Mouse (Mus musculus): ENCODE data around the gene Rnf34. TPM values are rescaled to one million over a fixed set of nuclear protein-coding genes. Genes with fewer than 3 reads are reported as not detected.

Gene Rnf34
- polyA plus RNA-seq (2015; fragmentation: Nextera tagmentation; extraction: Ambion mirVana), result 33.3 and 33.9 TPM in 2 replicates

DNA sequence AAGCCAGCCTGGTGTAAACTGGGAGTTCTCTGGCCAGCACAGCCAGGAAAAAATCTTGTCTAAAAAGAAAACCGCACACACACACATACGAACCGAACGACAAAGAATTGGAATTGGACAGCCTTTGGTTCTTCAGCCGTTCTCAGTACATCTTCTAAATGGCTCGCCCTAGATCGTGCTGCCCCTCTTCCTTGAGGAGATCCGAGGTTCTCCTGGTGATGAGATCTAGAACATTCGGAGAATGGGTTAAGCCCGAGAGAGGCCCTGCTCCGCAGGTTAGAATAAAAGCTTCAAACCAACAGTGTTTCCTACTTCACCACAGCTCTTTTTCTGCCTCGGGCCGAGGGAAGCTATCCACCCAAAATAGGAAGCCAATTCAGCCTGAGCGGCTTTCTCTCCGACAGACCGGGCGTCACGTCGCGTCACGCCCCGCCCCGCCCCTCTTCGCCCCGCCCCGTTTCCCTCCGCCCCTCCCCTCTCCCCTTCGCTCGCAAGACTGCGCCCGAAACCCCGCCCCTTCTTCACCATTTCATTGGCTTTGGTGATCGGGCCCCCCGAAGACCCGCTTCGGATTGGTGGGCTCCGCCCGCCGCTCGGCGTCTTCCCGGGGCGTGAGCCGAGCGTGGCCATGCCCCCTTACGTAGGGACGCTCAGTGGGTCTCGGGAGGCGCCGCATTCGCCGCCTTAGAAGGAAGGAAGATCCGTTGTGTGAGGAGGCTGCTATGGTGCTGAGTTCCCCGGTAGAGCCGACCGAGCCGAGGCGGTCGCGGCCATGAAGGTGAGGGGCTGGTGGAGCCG, at the start of gene Rnf34:
Gene Rnf34, plus strand, starts transcription at position 528 of the 798 bp plus-strand sequence.
- under 1% methylated on average over 61 of the region's 61 CpGs for WGBS
- peak within 1 kb of the TSS; percentile 92 for H3K9ac ChIP-seq (ENCODE audit: low read depth, low read length)
- DNase-seq (ENCODE audit: low spot score) (peak; percentile 100), ATAC-seq (replicated peaks; ENCODE audit: low FRiP score, low read depth) (peak; percentile 99)
- peak within 1 kb of the TSS; percentile 94 for H3K27ac ChIP-seq
- TF ChIP-seq CTCF (IDR thresholded peaks at IDR 0.05; ENCODE audit: low read depth), result no peak
- H3K4me3 ChIP-seq (replicated peaks; ENCODE audit: low read depth, low read length), result peak within 1 kb of the TSS; percentile 91
- no peaks in the 10 kb centered on the region for H3K36me3 ChIP-seq (ENCODE audit: insufficient read depth, low read length)
- H3K4me2 ChIP-seq (ENCODE audit: low read length), result peak within 1 kb of the TSS; percentile 93
- H3K27me3 ChIP-seq (ENCODE audit: insufficient read depth, low read length), result no peaks in the 10 kb centered on the region
- H3K9me3 ChIP-seq (replicated peaks; ENCODE audit: low read length), result no peaks in the 10 kb centered on the region
- H3K4me1 ChIP-seq (replicated peaks; ENCODE audit: insufficient read depth, low read length), result peaks cover 7% of the 10 kb centered on the region; the same call in 1 of the 2 replicates

GRCm38 (mm10) chr5:122800345-122801010, 49.4 kb upstream of the Rnf34 start:
- no peak overlapping the region for H3K9ac ChIP-seq (ENCODE audit: low read depth, low read length)
- H3K27ac ChIP-seq, result no peak overlapping the region
- 71% methylated on average over 13 of the region's 13 CpGs for WGBS
- H3K4me2 ChIP-seq (ENCODE audit: low read length), result no peak overlapping the region
- ATAC-seq (replicated peaks; ENCODE audit: low FRiP score, low read depth), result no peak
- no peaks in the 10 kb centered on the region for H3K27me3 ChIP-seq (ENCODE audit: insufficient read depth, low read length)
- no peaks in the 10 kb centered on the region for H3K4me1 ChIP-seq (replicated peaks; ENCODE audit: insufficient read depth, low read length)
- no peaks in the 10 kb centered on the region for H3K9me3 ChIP-seq (replicated peaks; ENCODE audit: low read length)
- no peak for DNase-seq (ENCODE audit: low spot score)
- no peak overlapping the region for H3K4me3 ChIP-seq (replicated peaks; ENCODE audit: low read depth, low read length)
- peaks cover 82% of the 10 kb centered on the region for H3K36me3 ChIP-seq (ENCODE audit: insufficient read depth, low read length)
- no peak for TF ChIP-seq CTCF (IDR thresholded peaks at IDR 0.05; ENCODE audit: low read depth)

GRCm38 (mm10) chr5:122801684-122802083, 48.2 kb upstream of the Rnf34 start:
- Histone ChIP-seq H3K9ac (ENCODE audit: low read depth, low read length) (no peak overlapping the region), H3K4me2 (ENCODE audit: low read length) (no peak overlapping the region), H3K27ac (no peak overlapping the region; the same call in 1 of the 2 replicates), H3K4me3 (replicated peaks; ENCODE audit: low read depth, low read length) (no peak overlapping the region), H3K36me3 (ENCODE audit: insufficient read depth, low read length) (peaks cover 83% of the 10 kb centered on the region), H3K27me3 (ENCODE audit: insufficient read depth, low read length) (no peaks in the 10 kb centered on the region), H3K4me1 (replicated peaks; ENCODE audit: insufficient read depth, low read length) (no peaks in the 10 kb centered on the region), H3K9me3 (replicated peaks; ENCODE audit: low read length) (no peaks in the 10 kb centered on the region)
- no peak for ATAC-seq (replicated peaks; ENCODE audit: low FRiP score, low read depth)
- no peak for TF ChIP-seq CTCF (IDR thresholded peaks at IDR 0.05; ENCODE audit: low read depth)
- 96% methylated on average over 8 of the region's 8 CpGs for WGBS
- no peak for DNase-seq (ENCODE audit: low spot score)

- no peaks in the 10 kb centered on the region for H3K9me3 ChIP-seq (replicated peaks; ENCODE audit: low read length)
- H3K4me2 ChIP-seq (ENCODE audit: low read length), result no peak overlapping the region
- TF ChIP-seq CTCF (IDR thresholded peaks at IDR 0.05; ENCODE audit: low read depth), result no peak
- no peaks in the 10 kb centered on the region for H3K4me1 ChIP-seq (replicated peaks; ENCODE audit: insufficient read depth, low read length)
- DNase-seq (ENCODE audit: low spot score), result no peak
- 73% methylated on average over 9 of the region's 9 CpGs for WGBS
- H3K9ac ChIP-seq (ENCODE audit: low read depth, low read length), result no peak overlapping the region
- no peak overlapping the region for H3K4me3 ChIP-seq (replicated peaks; ENCODE audit: low read depth, low read length)
- peak overlapping the region; percentile 54; the same call in 1 of the 2 replicates for H3K27ac ChIP-seq
- peak; percentile 76 for ATAC-seq (replicated peaks; ENCODE audit: low FRiP score, low read depth)
- peaks cover 85% of the 10 kb centered on the region for H3K36me3 ChIP-seq (ENCODE audit: insufficient read depth, low read length)
- no peaks in the 10 kb centered on the region for H3K27me3 ChIP-seq (ENCODE audit: insufficient read depth, low read length)
These were observed 47.1 kb upstream of the Rnf34 start for GRCm38 (mm10) chr5:122802706-122803105.

GRCm38 (mm10) chr5:122805503-122805902, 44.3 kb upstream of the Rnf34 start:
- no peak overlapping the region for H3K27ac ChIP-seq
- no peak overlapping the region for H3K4me2 ChIP-seq (ENCODE audit: low read length)
- peak; percentile 31 for DNase-seq (ENCODE audit: low spot score)
- 64% methylated on average over 3 of the region's 3 CpGs for WGBS
- H3K9me3 ChIP-seq (replicated peaks; ENCODE audit: low read length), result no peaks in the 10 kb centered on the region
- no peaks in the 10 kb centered on the region for H3K4me1 ChIP-seq (replicated peaks; ENCODE audit: insufficient read depth, low read length)
- no peaks in the 10 kb centered on the region for H3K27me3 ChIP-seq (ENCODE audit: insufficient read depth, low read length)
- H3K36me3 ChIP-seq (ENCODE audit: insufficient read depth, low read length), result peaks cover 67% of the 10 kb centered on the region
- TF ChIP-seq CTCF (IDR thresholded peaks at IDR 0.05; ENCODE audit: low read depth), result peak; percentile 50
- no peak overlapping the region for H3K9ac ChIP-seq (ENCODE audit: low read depth, low read length)
- ATAC-seq (replicated peaks; ENCODE audit: low FRiP score, low read depth), result no peak
- H3K4me3 ChIP-seq (replicated peaks; ENCODE audit: low read depth, low read length), result no peak overlapping the region

- TF ChIP-seq CTCF (IDR thresholded peaks at IDR 0.05; ENCODE audit: low read depth), result peak; percentile 79
- no peaks in the 10 kb centered on the region for H3K27me3 ChIP-seq (ENCODE audit: insufficient read depth, low read length)
- DNase-seq (ENCODE audit: low spot score) (peak; percentile 80), ATAC-seq (replicated peaks; ENCODE audit: low FRiP score, low read depth) (no peak)
- H3K4me2 ChIP-seq (ENCODE audit: low read length), result no peak overlapping the region
- H3K4me1 ChIP-seq (replicated peaks; ENCODE audit: insufficient read depth, low read length), result no peaks in the 10 kb centered on the region
- no peak overlapping the region for H3K27ac ChIP-seq
- WGBS, result 89% methylated on average over 9 of the region's 9 CpGs
- peaks cover 53% of the 10 kb centered on the region for H3K36me3 ChIP-seq (ENCODE audit: insufficient read depth, low read length)
- H3K9me3 ChIP-seq (replicated peaks; ENCODE audit: low read length), result no peaks in the 10 kb centered on the region
- H3K4me3 ChIP-seq (replicated peaks; ENCODE audit: low read depth, low read length), result no peak overlapping the region
- H3K9ac ChIP-seq (ENCODE audit: low read depth, low read length), result no peak overlapping the region
These were observed 38.3 kb upstream of the Rnf34 start for GRCm38 (mm10) chr5:122811364-122812079.
